Mouse (Mus musculus) CH12F3 (cell line): ENCODE results near the gene Thap7.
"Not testable (repeated sequence)": the region's sequence is repeated elsewhere in the genome, so short reads cannot be mapped to it uniquely, and the experiment has no call there.

Experiments used
- in situ Hi-C: fragments of 300-500 bp; cut with MboI; formaldehyde crosslinking; loops from 2 replicates; pipeline ENCODE4 v1.14.3; 2020; ENCODE audit warnings: low sequenced_read_pairs

Gene Thap7

GRCm38 (mm10) chr16:17532676-17533329, 1.9 kb upstream of the Thap7 start:
- in situ Hi-C loops, result no loop called here

- in situ Hi-C loops, result no loop called here
Measured at GRCm38 (mm10) chr16:17532271-17532670, 1.3 kb upstream of the Thap7 start.

GRCm38 (mm10) chr16:17529981-17530586, 852 bp downstream of the Thap7 start:
- in situ Hi-C loops, result no loop called here

- in situ Hi-C loops, result no loop called here
Measured at GRCm38 (mm10) chr16:17528276-17528675, 2.7 kb downstream of the Thap7 start.

- in situ Hi-C loops, result no loop called here
Measured at GRCm38 (mm10) chr16:17527606-17528005, 3.3 kb downstream of the Thap7 start.

GRCm38 (mm10) chr16:17526223-17526622, 4.7 kb downstream of the Thap7 start:
- in situ Hi-C loops, result no loop called here

GRCm38 (mm10) chr16:17525524-17525923, 5.4 kb downstream of the Thap7 start:
- in situ Hi-C loops, result no loop called here

GRCm38 (mm10) chr16:17524156-17524555, 6.8 kb downstream of the Thap7 start:
- in situ Hi-C loops, result no loop called here

GRCm38 (mm10) chr16:17518910-17519309, 12.0 kb downstream of the Thap7 start:
- in situ Hi-C loops, result no loop called here

- in situ Hi-C loops, result no loop called here
Measured at GRCm38 (mm10) chr16:17511431-17511830, 19.5 kb downstream of the Thap7 start.

GRCm38 (mm10) chr16:17510686-17511085, 20.2 kb downstream of the Thap7 start:
- in situ Hi-C loops, result no loop called here

GRCm38 (mm10) chr16:17510143-17510542, 20.8 kb downstream of the Thap7 start:
- in situ Hi-C loops, result no loop called here

GRCm38 (mm10) chr16:17509240-17509597, 21.7 kb downstream of the Thap7 start:
- in situ Hi-C loops, result no loop called here

GRCm38 (mm10) chr16:17508546-17509239, 22.2 kb downstream of the Thap7 start, which contains the start of gene Lztr1:
Lztr1 (plus strand) TSS chr16:17508688.
- in situ Hi-C loops, result no loop called here

- in situ Hi-C loops, result not testable (repeated sequence)
Measured at GRCm38 (mm10) chr16:17508031-17508430, 22.9 kb downstream of the Thap7 start.

GRCm38 (mm10) chr16:17507018-17507552, 23.9 kb downstream of the Thap7 start:
- in situ Hi-C loops, result no loop called here

- in situ Hi-C loops, result no loop called here
Measured at GRCm38 (mm10) chr16:17502681-17503080, 28.3 kb downstream of the Thap7 start.

GRCm38 (mm10) chr16:17499249-17499883, 31.6 kb downstream of the Thap7 start:
- in situ Hi-C loops, result no loop called here

GRCm38 (mm10) chr16:17496499-17497305, 34.2 kb downstream of the Thap7 start:
- in situ Hi-C loops, result no loop called here

GRCm38 (mm10) chr16:17491896-17492561, 38.9 kb downstream of the Thap7 start:
- in situ Hi-C loops, result no loop called here
